Mouse (Mus musculus) kidney, adult 9 months (tissue): ENCODE data around the gene Hspb3.

Experiments used
- DNase-seq: peaks from one replicate; pipeline ENCODE4 v3.0.0; 2022

Hspb3 gene

GRCm38 (mm10) chr13:113634732-113635481, 28.6 kb downstream of the Hspb3 start:
- DNase-seq = no peak

- DNase-seq = no peak
Measured at GRCm38 (mm10) chr13:113632506-113632905, 31.0 kb downstream of the Hspb3 start.

- peak; percentile 75 for DNase-seq
Measured at GRCm38 (mm10) chr13:113627601-113628000, 35.9 kb downstream of the Hspb3 start.

GRCm38 (mm10) chr13:113622865-113623255, 40.6 kb downstream of the Hspb3 start:
- no peak for DNase-seq

- DNase-seq = no peak
Measured at GRCm38 (mm10) chr13:113622122-113622864, 41.2 kb downstream of the Hspb3 start.

- no peak for DNase-seq
Measured at GRCm38 (mm10) chr13:113619003-113619402, 44.5 kb downstream of the Hspb3 start.

- peak; percentile 92 for DNase-seq
Measured at GRCm38 (mm10) chr13:113617891-113618823, 45.3 kb downstream of the Hspb3 start, which contains the start of gene Snx18. Gene Snx18, minus strand, starts transcription at chr13:113618564.

- DNase-seq = no peak
Measured at GRCm38 (mm10) chr13:113617338-113617890, 46.1 kb downstream of the Hspb3 start.

GRCm38 (mm10) chr13:113616751-113617337, 46.6 kb downstream of the Hspb3 start:
- peak; percentile 59 for DNase-seq

- DNase-seq = peak; percentile 85
Measured at GRCm38 (mm10) chr13:113615971-113616671, 47.4 kb downstream of the Hspb3 start.

GRCm38 (mm10) chr13:113615546-113615941, 47.9 kb downstream of the Hspb3 start:
- peak; percentile 57 for DNase-seq

- peak; percentile 94 for DNase-seq
Measured at GRCm38 (mm10) chr13:113614635-113615545, 48.6 kb downstream of the Hspb3 start.

GRCm38 (mm10) chr13:113613882-113614281, 49.6 kb downstream of the Hspb3 start:
- DNase-seq = no peak

GRCm38 (mm10) chr13:113613341-113613740, 50.1 kb downstream of the Hspb3 start:
- no peak for DNase-seq
